Mouse (Mus musculus) heart, adult 8-10 months (tissue): Measurements from ENCODE around the gene Gm5485. TPM values are rescaled to one million over a fixed set of nuclear protein-coding genes. Genes with fewer than 3 reads are reported as not detected.

Source experiments
- DNase-seq: peaks from one replicate; pipeline ENCODE4 v3.0.0; 2022; ENCODE audit warnings: low spot score
- total RNA-seq, 4 experiments: library from RNA; stranded (reverse); gene quantifications; 2 replicates each; pipeline ENCODE4 v1.2.4; 2022

Gm5485 gene
- total RNA-seq, 4 experiments from 2014 or later = not detected

DNA sequence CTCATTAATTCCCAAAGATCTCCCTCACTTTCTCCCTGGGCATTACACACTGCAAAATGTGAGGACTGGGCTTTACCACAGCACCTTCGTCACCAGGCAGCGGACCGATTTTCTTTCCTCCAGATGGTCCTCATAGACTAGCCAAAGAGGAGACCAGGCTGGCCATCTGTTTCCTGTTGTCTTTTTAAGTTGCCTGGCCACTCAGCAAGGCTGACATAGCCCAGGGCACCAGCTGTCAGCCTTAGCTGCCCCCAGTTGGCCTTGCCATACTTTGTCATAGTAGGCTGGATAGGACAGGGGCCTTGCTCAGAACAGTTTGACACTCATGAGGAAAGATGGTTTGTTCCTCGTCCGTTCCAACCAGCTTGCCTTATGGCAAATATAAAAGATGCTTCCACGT, 39.8 kb downstream of the Gm5485 start:
- DNase-seq = no peak

DNA sequence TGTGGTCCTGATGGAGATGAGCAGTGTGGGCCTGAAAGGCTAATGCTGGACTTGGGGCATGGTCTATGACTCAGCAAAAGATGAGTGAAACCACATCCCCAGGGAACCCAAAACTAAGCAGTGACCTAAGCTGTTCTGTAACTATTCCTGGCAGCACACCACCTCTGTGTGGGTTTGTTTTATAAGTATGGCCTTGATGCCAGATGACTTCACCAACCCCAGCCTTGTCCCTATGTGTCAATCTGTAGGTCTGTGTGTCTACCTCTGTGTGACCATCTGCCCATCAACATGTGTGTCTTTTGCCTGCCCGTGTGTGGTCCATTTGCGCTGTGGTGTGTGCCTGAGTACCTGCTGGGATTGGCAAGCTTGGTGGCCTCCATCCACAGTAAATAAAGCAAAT, 44.1 kb downstream of the Gm5485 start:
- no peak for DNase-seq

DNA sequence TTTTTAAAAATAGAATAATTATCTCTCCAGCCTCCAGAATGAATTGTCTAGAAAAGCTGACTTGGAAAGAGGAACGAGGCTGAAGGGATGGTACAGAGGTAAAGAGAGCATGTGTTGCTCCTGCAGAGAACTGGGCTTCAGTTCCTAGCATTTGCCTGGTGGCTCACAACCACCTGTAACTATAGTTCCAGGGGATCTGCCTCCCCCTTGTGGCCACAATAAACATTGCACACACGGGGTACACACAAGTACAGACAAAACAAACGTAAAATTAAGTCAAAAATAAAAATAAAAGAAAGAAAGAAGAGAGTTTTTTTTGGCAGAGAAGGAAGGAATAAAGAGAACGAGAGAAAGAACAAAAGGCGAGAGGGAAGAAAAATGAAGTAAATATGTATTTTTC, 45.4 kb downstream of the Gm5485 start:
- no peak for DNase-seq

DNA sequence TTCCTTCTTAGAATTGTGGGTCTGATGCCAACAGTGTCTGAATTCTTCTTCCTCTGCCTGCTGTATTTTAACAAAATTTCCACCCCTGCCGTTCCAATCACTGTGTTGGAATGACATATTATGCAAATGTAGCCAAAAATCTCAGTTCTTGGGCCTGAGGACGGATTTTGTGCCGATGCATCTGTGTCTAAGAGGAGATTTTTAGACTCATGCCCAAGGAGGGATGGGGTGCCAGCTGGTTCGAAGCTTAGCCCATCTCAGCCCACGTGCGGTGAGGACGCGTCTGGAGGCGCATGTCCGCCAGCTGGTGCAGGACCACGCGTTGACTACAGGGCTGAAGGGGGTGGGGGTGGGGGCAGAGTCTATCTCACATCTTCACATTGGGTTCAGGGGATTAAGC, 51.3 kb downstream of the Gm5485 start:
- no peak for DNase-seq

DNA sequence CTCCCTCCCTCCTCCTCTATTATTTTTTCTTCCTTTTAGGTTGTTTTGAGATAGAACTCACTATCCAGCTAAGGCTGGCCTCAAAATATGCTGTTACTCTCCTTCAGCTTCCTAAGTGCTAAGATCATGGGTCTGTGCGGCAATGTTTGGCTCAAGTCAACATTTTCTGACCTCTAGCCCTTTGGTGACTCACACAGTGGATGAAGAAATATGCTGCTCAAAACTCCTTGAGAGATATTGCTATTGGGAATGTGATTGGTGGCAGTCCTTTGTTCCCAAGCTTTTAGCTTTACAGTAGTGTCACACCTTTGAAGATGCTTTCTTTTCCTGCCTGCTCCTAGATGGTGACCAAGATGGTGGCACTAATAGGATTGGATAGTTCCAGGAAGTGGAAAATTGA, 55.8 kb downstream of the Gm5485 start:
- peak; percentile 41 for DNase-seq

DNA sequence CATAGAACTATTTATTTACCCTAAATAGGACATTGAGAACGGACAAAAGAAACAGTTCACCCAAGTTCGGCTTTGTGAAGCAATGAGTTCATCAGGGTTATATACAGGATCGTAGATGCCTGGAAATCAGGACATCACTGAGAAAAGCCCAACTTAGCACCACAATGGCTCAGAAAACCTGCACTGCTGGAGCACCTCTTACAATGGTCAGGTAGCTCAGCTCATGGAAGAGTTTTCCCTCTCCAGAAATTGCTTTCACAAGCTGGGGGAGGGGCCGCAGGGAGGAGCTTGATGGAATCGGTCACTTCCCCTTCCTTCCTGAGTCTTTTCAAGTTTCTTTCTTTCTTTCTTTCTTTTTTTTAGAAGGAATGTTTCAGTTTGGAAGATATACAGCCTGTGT, 56.5 kb downstream of the Gm5485 start:
- DNase-seq = no peak

Other genes starting within 250 kb of the Gm5485 start
- gene Dppa4, start 128.7 kb downstream of the Gm5485 start, total RNA-seq = not detected
- not detected for gene Dppa2, start 108.5 kb downstream of the Gm5485 start, total RNA-seq
- gene Morc1, start 18.8 kb upstream of the Gm5485 start, total RNA-seq = not detected